Mouse (Mus musculus) heart, postnatal 0 days (tissue): ENCODE results near the gene Esrrg.

Source experiments
- CTCF ChIP-seq: IDR thresholded peaks from 2 replicates; pipeline ENCODE4 v1.5.1; 2016; ENCODE audit warnings: antibody characterized with exemption, control low read depth, low read depth
- EP300 ChIP-seq: IDR thresholded peaks from 2 replicates; pipeline ENCODE4 v1.6.1; 2016; ENCODE audit warnings: antibody characterized with exemption, low read depth

- no peak for TF ChIP-seq CTCF
- no peak for TF ChIP-seq EP300
These were observed 4.7 kb downstream of the Esrrg start for GRCm38 (mm10) chr1:187613277-187613676.
